Mouse (Mus musculus) thymus, postnatal 36 days (tissue): ENCODE data around the gene Msantd3.

Experiments
- DNase-seq, 2 experiments: peaks; one replicate each; pipeline ENCODE4 v3.0.0; 2022; ENCODE audit warnings: mixed read lengths in 2 of 2

Gene Msantd3

GRCm38 (mm10) chr4:48539841-48540575 is at the start of gene Msantd3:
Msantd3 (plus strand) TSS chr4:48539935.
- peak; percentile 17 to 27 for DNase-seq

DNA sequence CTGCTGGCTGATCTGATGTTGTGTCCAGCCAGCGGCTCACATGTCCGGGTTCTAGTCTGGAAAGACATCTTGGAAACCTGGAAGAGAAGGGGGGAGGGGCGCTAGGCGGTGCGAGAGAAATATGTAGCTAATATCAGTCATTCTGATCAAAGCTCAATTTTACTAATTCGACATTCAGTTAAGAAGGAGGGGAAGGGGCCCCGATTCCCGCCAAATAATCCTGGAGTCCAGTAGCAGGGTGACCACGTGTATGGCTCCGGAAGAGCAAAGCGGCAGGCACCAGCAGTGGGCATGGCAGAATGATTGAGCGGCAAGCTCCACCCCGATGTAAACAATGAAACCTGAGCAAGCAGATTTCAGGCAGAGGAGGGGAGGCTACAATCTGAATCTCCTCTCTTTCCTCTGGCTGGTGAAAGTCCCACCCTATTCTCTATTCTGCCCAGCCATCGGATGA is 48.4 kb upstream of the Msantd3 start:
- DNase-seq: no peak

GRCm38 (mm10) chr4:48492510-48492909 is 47.2 kb upstream of the Msantd3 start:
- no peak for DNase-seq

DNA sequence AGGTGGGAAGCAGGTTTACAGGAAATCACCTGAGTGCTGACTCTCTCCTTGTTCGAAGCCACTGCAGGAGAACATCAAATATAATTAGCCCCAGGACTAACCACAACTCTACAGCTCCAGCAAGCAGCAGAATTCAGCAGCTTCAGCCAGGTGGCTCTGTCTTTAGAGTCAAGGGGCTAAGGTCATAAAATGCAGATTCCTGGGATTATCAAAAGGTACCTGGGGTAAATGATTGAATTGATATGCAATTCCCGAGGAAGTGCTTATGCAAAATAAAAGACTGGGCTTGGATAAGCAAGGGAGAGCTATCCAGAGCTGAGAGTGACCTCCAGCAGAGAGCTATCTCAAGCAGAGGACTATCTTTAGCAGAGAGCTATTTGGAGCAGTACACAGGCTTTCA is 28.9 kb upstream of the Msantd3 start:
- DNase-seq: no peak

- DNase-seq: no peak
These were observed 10.2 kb upstream of the Msantd3 start for GRCm38 (mm10) chr4:48529559-48529958.

- DNase-seq: no peak
These were observed 7.7 kb upstream of the Msantd3 start for GRCm38 (mm10) chr4:48531804-48532601.

DNA sequence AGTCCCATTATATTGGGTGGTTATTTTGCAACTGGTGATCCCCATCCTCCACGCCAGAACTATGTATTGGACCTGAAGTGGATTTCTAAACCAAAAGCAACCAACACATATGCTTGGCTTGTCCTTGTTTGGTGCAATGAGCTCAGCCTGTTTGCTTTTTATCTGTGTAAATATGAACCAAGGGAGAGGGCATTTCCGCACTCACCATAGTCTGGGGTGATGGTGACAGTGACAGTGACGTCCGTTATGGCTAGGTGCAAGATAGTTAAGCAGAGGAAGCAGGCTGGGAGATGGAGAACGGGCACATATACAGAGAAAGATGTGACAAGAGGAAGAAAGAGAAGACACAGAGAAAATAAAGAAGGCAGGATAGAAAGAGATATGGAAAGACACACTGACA is 3.5 kb upstream of the Msantd3 start:
- no peak for DNase-seq

GRCm38 (mm10) chr4:48537024-48537423 is 2.7 kb upstream of the Msantd3 start:
- DNase-seq: no peak

GRCm38 (mm10) chr4:48538581-48538980 is 1.2 kb upstream of the Msantd3 start:
- DNase-seq: no peak

GRCm38 (mm10) chr4:48540576-48541111 is 909 bp downstream of the Msantd3 start:
- DNase-seq: peak in 1 of 2 experiments; percentile 6

- no peak for DNase-seq
These were observed 2.0 kb downstream of the Msantd3 start for GRCm38 (mm10) chr4:48541526-48542250.

- no peak for DNase-seq
These were observed 2.6 kb downstream of the Msantd3 start for GRCm38 (mm10) chr4:48542351-48542750.

DNA sequence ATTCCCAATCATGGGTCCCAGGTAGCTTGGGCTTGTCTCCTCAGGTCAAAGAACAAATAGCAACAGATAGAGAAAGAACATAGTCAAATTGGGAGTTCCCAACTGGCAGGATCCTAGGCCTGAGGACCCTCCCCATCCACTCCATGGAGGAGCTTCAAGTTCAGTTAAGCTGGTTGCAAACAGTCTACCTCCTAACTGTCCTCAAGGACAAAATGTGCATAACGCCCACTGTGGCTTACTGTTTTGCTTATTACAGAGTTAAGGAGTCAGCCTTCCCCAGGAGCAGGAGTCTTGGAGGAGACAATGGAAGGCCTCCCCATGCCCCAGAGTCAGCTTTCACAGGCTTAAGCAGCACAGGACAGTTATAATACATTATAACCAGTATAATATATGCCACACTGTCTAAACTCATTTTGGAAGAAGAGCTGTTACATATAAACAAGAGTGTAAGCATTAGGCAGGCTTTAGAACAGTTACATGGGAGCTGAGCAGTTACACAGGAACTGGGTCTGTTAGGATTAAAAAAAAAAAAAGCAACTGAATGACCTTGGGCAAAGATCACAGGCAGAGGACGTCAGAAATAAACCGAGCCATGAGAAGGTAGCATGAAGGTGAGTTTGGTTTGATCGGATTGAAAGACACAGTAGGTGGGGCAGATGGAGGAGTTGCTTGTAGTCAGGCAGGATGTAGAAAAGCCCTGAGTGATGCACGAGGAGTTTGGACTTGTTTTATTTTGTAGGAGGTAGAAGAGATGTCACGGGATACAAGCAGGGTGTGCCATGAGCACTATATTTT is 3.5 kb downstream of the Msantd3 start:
- DNase-seq: no peak

GRCm38 (mm10) chr4:48544141-48544540 is 4.4 kb downstream of the Msantd3 start:
- DNase-seq: no peak

DNA sequence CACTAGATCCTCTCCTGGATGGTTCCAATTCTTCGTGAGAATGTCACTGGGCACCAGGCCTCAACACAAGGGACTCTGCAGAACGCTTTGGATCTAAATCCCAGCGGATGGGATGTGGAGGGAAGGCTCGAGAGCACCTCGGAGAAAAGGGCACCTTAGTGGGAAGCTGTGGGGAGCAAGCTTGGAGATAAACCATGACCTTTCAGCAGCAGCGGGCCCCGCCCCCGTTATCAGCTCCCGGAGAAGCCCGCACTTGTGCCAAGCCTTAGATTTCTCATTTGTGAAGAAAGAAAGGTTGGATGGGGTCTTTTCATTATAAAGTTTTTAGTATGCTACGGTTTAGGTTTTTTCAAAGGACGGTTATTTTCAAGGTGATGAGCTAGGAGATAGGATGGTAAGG is 6.2 kb downstream of the Msantd3 start:
- no peak for DNase-seq

DNA sequence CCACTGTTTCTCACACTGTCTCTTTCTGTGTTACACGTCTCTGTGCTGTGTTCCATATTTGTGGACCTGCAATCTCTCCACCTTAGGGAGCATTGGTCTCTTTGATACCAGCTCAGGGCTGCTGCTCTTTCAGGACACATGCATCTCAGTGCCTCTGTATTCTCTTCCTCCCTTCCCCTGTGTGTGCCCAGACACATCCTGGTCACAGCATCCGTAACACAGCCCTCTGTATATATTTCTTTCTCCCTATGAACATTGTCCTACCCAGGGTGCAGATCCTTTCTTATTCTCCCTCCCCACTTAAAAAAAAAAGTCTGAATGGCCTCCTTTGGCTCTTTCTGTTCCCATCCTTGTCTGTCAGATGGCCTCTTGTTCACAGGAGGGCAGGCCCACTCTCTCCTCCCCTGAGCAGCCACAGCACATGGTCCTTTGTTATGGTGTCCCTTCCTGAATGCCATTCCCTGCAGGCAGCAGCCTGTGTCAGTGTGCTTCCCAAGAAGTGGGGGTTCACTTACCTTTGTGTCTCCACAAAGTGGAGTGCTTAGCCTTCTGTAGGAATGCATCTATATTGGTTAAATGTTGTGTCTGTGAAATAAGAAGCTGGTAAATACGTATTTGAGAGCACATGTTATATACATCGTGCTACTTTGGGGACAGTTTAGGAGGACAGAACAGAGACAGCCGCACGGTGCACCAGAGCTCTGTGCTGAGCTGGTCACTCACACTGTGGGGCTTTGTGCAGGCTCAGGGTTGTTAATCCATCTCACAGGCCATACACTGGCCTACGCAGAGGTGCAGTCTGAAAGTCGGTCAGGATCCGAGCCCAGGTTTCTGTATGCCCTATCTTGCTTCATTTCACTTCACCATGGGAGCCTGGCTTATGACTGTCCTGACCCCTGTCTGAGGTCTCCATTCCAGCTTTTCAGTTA is 7.1 kb downstream of the Msantd3 start:
- no peak for DNase-seq

DNA sequence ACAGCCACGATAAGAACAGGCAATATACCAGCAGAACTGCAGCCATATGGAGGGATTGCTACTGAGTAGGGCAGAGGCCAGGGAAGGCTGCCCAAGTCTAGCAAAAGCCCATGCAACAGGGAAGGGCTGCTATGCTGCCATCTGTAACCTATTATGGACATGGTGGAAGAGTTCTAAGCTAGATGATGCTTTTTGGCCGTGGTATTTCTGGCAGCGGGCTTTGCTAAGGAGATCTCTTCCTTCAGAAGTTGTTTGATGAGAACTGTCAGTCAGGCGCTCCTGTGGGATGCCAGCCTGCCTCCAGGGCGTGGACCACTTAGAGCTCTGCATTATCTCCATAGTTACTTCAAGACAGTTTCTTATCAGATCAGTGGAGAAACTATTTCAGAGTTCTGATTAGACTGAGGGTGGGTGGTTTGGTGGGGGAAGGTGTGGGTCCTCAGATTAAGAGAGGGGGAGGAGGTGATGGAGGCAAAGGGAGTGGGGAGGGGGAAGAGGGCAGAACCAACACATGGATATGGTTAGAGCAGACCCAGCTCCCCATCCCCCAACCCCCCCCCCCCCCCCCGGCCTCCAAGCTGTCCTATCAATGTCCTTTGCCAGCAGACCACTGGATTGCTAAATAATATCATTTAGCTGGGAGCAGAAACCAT is 8.8 kb downstream of the Msantd3 start:
- no peak for DNase-seq

GRCm38 (mm10) chr4:48549661-48550060 is 9.9 kb downstream of the Msantd3 start:
- DNase-seq: no peak

DNA sequence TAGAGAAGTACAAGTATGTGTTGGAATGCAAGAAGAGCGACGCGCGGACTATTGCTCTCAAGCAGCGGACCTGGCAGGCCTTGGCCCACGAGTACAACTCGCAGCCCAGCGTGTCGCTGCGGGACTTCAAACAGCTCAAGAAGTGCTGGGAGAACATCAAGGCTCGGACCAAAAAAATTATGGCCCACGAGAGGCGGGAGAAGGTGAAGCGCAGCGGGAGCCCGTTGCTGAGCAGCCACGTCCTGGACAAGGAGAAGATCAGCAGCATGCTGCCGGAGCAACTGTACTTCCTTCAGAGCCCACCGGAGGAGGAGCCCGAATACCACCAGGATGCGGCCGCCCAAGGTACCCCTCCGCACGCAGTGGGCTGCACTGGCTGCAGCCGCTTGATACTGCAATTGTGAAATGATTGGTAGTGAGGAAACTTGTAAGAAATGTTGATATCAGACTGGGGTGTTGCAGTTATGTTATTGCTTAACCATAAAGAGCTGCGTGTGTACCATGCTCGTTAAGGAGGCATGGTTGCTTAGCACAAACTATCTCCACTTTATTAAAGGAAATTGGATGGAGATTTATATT is 12.8 kb downstream of the Msantd3 start:
- no peak for DNase-seq

DNA sequence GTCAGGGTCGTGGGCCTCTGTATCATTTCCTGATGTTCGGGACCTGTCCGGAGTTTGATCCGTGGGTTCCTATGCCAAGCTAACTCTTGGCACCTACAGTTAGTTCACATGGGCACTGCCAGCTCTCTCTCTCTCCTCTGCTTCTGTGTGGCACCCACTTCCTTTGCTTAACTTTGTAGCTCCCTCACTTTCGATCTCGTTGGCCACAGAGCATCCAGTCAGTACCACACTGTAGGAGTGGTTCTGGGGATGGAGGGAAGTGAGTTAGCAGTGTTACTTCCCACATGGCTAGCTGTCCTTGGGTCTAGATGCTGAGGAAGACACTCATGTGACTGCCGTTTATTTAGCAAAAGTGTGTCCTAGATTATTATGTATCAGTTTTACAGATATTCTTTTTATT is 14.4 kb downstream of the Msantd3 start:
- no peak for DNase-seq
